Mouse (Mus musculus): ENCODE measurements around the gene Mrpl14.

The Mrpl14 gene

GRCm38 (mm10) chr17:45746755-45747154, 60.6 kb downstream of the Mrpl14 start:
- no peak for DNase-seq (ENCODE audit: extremely low spot score, low read depth, low spot score)

- DNase-seq (ENCODE audit: extremely low spot score, low read depth, low spot score): no peak
Measured at GRCm38 (mm10) chr17:45747293-45747692, 61.2 kb downstream of the Mrpl14 start.

All from hindlimb bud, embryonic 11.5 days (tissue).